Mouse (Mus musculus): ENCODE results near the gene Draxin. TPM values are rescaled to one million over a fixed set of nuclear protein-coding genes. Genes with fewer than 3 reads are reported as not detected.

Gene Draxin
- polyA plus RNA-seq, 1 experiment from 2014 or later = 0.05 TPM

- H3K4me1 ChIP-seq (replicated peaks) = peaks cover 24% of the 10 kb centered on the region
- no peak overlapping the region for H3K4me3 ChIP-seq
- peaks cover 89% of the 10 kb centered on the region for H3K27me3 ChIP-seq (replicated peaks)
- H3K27ac ChIP-seq (ENCODE audit: poor library complexity, severe bottlenecking) = no peak overlapping the region
- no peaks in the 10 kb centered on the region for H3K9me3 ChIP-seq (replicated peaks)
- H3K9ac ChIP-seq = no peak overlapping the region
- no peak for ATAC-seq (ENCODE audit: insufficient number of reproducible peaks, low FRiP score)
- 7% methylated on average over 17 of the region's 17 CpGs for WGBS
- H3K36me3 ChIP-seq = no peaks in the 10 kb centered on the region
- no peak overlapping the region for H3K4me2 ChIP-seq
Observed at GRCm38 (mm10) chr4:148165551-148165950, 35.1 kb upstream of the Draxin start.

GRCm38 (mm10) chr4:148164461-148164860, 34.0 kb upstream of the Draxin start:
- Histone ChIP-seq H3K4me2 (peak overlapping the region; percentile 71), H3K4me1 (replicated peaks) (peaks cover 31% of the 10 kb centered on the region), H3K9ac (no peak overlapping the region), H3K27me3 (replicated peaks) (peaks cover 84% of the 10 kb centered on the region), H3K36me3 (no peaks in the 10 kb centered on the region), H3K9me3 (replicated peaks) (no peaks in the 10 kb centered on the region), H3K4me3 (peak overlapping the region; percentile 45), H3K27ac (ENCODE audit: poor library complexity, severe bottlenecking) (no peak overlapping the region)
- ATAC-seq (ENCODE audit: insufficient number of reproducible peaks, low FRiP score) = no peak
- 4% methylated on average over 16 of the region's 16 CpGs for WGBS

- Histone ChIP-seq H3K4me1 (replicated peaks) (peaks cover 34% of the 10 kb centered on the region), H3K4me3 (peak overlapping the region; percentile 45), H3K27me3 (replicated peaks) (peaks cover 82% of the 10 kb centered on the region), H3K27ac (ENCODE audit: poor library complexity, severe bottlenecking) (no peak overlapping the region), H3K9me3 (replicated peaks) (no peaks in the 10 kb centered on the region), H3K4me2 (peak overlapping the region; percentile 71), H3K36me3 (no peaks in the 10 kb centered on the region), H3K9ac (peak overlapping the region; percentile 37; the same call in 1 of the 2 replicates)
- WGBS = 1% methylated on average over 28 of the region's 29 CpGs
- no peak for ATAC-seq (ENCODE audit: insufficient number of reproducible peaks, low FRiP score)
Observed at GRCm38 (mm10) chr4:148164002-148164439, 33.5 kb upstream of the Draxin start.

- peak within 1 kb of the TSS; percentile 79 for H3K4me3 ChIP-seq
- H3K9ac ChIP-seq = peak within 1 kb of the TSS; percentile 87
- no peaks in the 10 kb centered on the region for H3K9me3 ChIP-seq (replicated peaks)
- peaks cover 58% of the 10 kb centered on the region for H3K27me3 ChIP-seq (replicated peaks)
- H3K4me1 ChIP-seq (replicated peaks) = peaks cover 35% of the 10 kb centered on the region
- WGBS = under 1% methylated on average over 43 of the region's 43 CpGs
- H3K36me3 ChIP-seq = peaks cover 22% of the 10 kb centered on the region
- H3K4me2 ChIP-seq = peak within 1 kb of the TSS; percentile 98
- ATAC-seq (ENCODE audit: insufficient number of reproducible peaks, low FRiP score) = peak; percentile 58
- peak within 1 kb of the TSS; percentile 73 for H3K27ac ChIP-seq (ENCODE audit: poor library complexity, severe bottlenecking)
Observed at GRCm38 (mm10) chr4:148160436-148161390, 30.2 kb upstream of the Draxin start, which contains the start of the genes Fbxo44 and Fbxo2. Fbxo44 (minus strand) TSS chr4:148160482. Fbxo2 (plus strand) TSS chr4:148160621.

- Histone ChIP-seq H3K4me1 (replicated peaks) (peaks cover 33% of the 10 kb centered on the region), H3K27me3 (replicated peaks) (peaks cover 49% of the 10 kb centered on the region), H3K36me3 (peaks cover 26% of the 10 kb centered on the region), H3K4me3 (peak overlapping the region; percentile 79), H3K27ac (ENCODE audit: poor library complexity, severe bottlenecking) (peak overlapping the region; percentile 73), H3K9ac (peak overlapping the region; percentile 87), H3K4me2 (peak overlapping the region; percentile 98), H3K9me3 (replicated peaks) (no peaks in the 10 kb centered on the region)
- peak; percentile 92 for ATAC-seq (ENCODE audit: insufficient number of reproducible peaks, low FRiP score)
- WGBS = under 1% methylated on average over 51 of the region's 55 CpGs
Observed at GRCm38 (mm10) chr4:148159544-148160435, 29.3 kb upstream of the Draxin start.

- H3K9ac ChIP-seq = peak overlapping the region; percentile 87
- no peak for ATAC-seq (ENCODE audit: insufficient number of reproducible peaks, low FRiP score)
- no peaks in the 10 kb centered on the region for H3K9me3 ChIP-seq (replicated peaks)
- peak overlapping the region; percentile 79 for H3K4me3 ChIP-seq
- H3K36me3 ChIP-seq = peaks cover 32% of the 10 kb centered on the region
- peaks cover 24% of the 10 kb centered on the region for H3K4me1 ChIP-seq (replicated peaks)
- H3K27ac ChIP-seq (ENCODE audit: poor library complexity, severe bottlenecking) = peak overlapping the region; percentile 73
- peaks cover 38% of the 10 kb centered on the region for H3K27me3 ChIP-seq (replicated peaks)
- peak overlapping the region; percentile 98 for H3K4me2 ChIP-seq
- WGBS = 25% methylated on average over 27 of the region's 27 CpGs
Observed at GRCm38 (mm10) chr4:148158436-148159348, 28.2 kb upstream of the Draxin start.

GRCm38 (mm10) chr4:148154982-148155381, 24.5 kb upstream of the Draxin start:
- Histone ChIP-seq H3K27me3 (replicated peaks) (peaks cover under 1% of the 10 kb centered on the region), H3K4me1 (replicated peaks) (peaks cover 19% of the 10 kb centered on the region; the same call in 1 of the 2 replicates), H3K9me3 (replicated peaks) (no peaks in the 10 kb centered on the region), H3K27ac (ENCODE audit: poor library complexity, severe bottlenecking) (no peak overlapping the region), H3K9ac (no peak overlapping the region), H3K4me2 (no peak overlapping the region), H3K36me3 (peaks cover 38% of the 10 kb centered on the region), H3K4me3 (no peak overlapping the region)
- no peak for ATAC-seq (ENCODE audit: insufficient number of reproducible peaks, low FRiP score)
- 58% methylated on average over 3 of the region's 3 CpGs for WGBS

- no peak for ATAC-seq (ENCODE audit: insufficient number of reproducible peaks, low FRiP score)
- peaks cover 21% of the 10 kb centered on the region for H3K4me1 ChIP-seq (replicated peaks)
- H3K9ac ChIP-seq = no peak overlapping the region
- H3K27me3 ChIP-seq (replicated peaks) = no peaks in the 10 kb centered on the region
- no peak overlapping the region for H3K4me2 ChIP-seq
- no peak overlapping the region for H3K4me3 ChIP-seq
- H3K27ac ChIP-seq (ENCODE audit: poor library complexity, severe bottlenecking) = no peak overlapping the region
- WGBS = 86% methylated on average over 4 of the region's 4 CpGs
- H3K9me3 ChIP-seq (replicated peaks) = no peaks in the 10 kb centered on the region
- H3K36me3 ChIP-seq = peaks cover 38% of the 10 kb centered on the region
Observed at GRCm38 (mm10) chr4:148154006-148154405, 23.5 kb upstream of the Draxin start.

- H3K4me2 ChIP-seq = no peak overlapping the region
- H3K4me1 ChIP-seq (replicated peaks) = peaks cover 12% of the 10 kb centered on the region
- peaks cover 37% of the 10 kb centered on the region for H3K36me3 ChIP-seq
- whole genome bisulfite sequencing = 83% methylated on average over 5 of the region's 5 CpGs
- H3K27me3 ChIP-seq (replicated peaks) = no peaks in the 10 kb centered on the region
- no peak overlapping the region for H3K4me3 ChIP-seq
- no peaks in the 10 kb centered on the region for H3K9me3 ChIP-seq (replicated peaks)
- no peak for ATAC-seq (ENCODE audit: insufficient number of reproducible peaks, low FRiP score)
- H3K9ac ChIP-seq = no peak overlapping the region
- no peak overlapping the region for H3K27ac ChIP-seq (ENCODE audit: poor library complexity, severe bottlenecking)
Observed at GRCm38 (mm10) chr4:148152547-148152946, 22.0 kb upstream of the Draxin start.
